Mouse (Mus musculus): ENCODE results near the gene Arid1b.
A peak's percentile ranks its signal among the peaks of the same experiment; 100 is the strongest.

The Arid1b gene

GRCm38 (mm10) chr17:4993840-4994503 is at the start of gene Arid1b:
Gene Arid1b, plus strand, starts transcription at chr17:4994332.
- peak; percentile 80 for DNase-seq

GRCm38 (mm10) chr17:4945311-4945751 is 48.8 kb upstream of the Arid1b start:
- peak; percentile 88 for DNase-seq

- peak; percentile 83 for DNase-seq
Measured at GRCm38 (mm10) chr17:4945871-4946331, 48.2 kb upstream of the Arid1b start.

DNA sequence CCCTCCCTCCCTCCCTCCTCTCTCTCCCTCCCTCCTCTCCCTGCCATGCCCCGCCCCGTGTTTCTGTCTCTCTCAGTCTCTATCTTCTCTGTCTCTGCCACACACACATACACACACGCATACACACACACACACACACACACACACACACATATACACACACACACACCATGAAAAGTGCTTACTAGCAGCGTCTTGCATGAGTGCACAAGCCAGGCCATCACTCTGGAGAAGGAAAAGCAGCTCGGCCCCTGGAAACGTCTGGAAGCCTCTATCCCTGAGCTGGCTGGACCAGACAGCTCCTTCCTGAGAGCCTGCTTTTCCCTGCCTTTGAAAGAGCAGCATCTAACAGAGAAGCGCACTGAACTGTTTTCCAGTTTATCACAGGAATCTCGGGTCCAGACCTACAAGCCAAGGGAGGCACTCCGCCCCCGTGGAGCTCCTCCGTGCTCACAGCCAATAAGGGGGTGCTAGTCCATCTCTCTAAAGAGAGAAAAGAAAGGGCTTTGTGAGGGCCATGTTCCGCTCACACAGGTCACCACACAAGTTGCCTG is 47.6 kb upstream of the Arid1b start:
- peak; percentile 69 for DNase-seq

- DNase-seq = no peak
Measured at GRCm38 (mm10) chr17:4947013-4947412, 47.1 kb upstream of the Arid1b start.

GRCm38 (mm10) chr17:4947439-4947838 is 46.7 kb upstream of the Arid1b start:
- DNase-seq = peak; percentile 25

GRCm38 (mm10) chr17:4948501-4948900 is 45.6 kb upstream of the Arid1b start:
- peak; percentile 20 for DNase-seq

DNA sequence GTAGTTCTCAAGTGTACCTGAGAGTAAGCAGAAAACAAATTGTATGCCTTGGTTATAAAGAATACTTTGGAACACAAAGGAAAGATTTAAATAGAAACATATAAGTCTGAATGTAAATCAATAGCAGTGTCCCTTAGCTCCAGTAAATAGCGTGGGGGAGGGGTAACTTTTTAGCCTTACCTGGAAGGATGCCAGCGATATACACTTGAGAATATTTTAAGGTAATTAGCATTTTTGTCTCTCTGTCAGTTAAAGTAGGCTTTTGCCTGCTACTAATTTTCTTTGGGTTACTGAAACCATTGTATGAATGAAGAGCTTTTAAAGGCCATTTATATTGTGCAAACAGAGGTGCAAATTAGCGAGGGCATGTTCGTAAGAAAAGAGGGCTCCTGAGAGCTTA is 39.7 kb upstream of the Arid1b start:
- no peak for DNase-seq

DNA sequence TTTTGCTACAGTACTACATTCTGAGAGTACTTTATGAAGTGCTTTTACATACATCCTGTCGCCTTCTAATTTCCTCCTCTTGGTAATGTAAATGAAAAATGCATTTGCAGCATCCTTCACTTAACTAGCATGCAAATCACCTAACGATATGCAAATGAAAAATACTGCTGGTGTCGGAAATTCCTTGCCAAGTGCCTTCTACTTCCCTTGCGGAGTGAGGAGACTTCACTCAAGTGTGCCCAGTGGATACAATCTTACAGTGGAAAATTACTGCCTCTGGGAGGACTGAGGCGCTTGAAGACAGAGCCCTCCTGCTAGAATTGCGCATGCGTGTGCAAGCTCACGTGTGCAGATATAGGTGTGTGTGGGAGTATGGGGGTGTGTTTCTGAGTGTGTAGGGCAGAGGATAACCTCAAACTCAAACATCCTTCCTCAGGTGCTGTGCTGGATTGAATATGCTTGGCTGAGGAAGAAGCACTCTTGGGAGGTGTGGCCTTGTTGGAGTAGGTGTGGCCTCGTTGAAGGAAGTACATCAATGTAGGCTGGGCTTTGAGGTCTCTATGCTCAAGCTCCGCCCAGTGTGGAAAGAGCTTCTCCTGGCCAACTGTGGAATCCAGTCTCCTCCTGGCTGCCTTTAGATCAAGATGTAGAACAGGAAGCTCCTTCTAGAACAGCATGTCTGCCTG is 29.8 kb upstream of the Arid1b start:
- DNase-seq = no peak

DNA sequence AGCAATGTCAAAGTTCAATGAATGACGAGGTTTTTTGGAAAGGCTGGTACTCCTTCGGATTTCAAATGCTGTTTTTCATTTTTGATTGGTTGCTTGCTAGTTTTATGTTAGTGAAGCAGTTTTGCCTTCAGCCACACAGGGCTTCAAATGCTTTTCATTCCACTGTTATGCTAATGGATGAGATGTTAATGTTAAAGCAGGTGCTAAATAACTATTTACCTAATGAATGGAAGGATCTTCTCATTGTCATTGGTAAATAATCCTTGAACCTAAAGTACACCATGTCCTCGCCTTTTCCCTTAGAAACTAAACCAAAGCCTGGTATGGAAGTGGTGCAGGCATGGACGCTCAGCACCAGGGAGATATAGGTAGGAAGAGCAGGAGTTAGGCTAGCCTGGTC is 26.9 kb upstream of the Arid1b start:
- no peak for DNase-seq

DNA sequence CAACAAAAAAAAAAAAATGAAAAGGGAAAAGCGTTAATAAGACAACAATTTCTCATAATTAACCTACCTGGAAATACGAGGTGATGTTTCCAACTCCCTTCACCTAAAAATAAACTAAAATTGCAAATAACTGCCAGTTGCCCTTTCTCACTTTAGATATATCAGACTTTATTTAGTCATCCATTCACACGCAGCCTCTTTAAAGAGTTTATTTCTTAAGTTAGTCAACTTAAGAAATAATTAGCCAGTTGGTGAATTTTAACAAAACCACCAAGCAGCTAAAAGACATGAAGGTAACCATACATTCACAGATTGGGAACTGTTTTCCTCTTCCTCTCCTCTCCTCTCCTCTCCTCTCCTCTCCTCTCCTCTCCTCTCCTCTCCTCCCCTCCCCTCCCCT is 26.1 kb upstream of the Arid1b start:
- no peak for DNase-seq

DNA sequence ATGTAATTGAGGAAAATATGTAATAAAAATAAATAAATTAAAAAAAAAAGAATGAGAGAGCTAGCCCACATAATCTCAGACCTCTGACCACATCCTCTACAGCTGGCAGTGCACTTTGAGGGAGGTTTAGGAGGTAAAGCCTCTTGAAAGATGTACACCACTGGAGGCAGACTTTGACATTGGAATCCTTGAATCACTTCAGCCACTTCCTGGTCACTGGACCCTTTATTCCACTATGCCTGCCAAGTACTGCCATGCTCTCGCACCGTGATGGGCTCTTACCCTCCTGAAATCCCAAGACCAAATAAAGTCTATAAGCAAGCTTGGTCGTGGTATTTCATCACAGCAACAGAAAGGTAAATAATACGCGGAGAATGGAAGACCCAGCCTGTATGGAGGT is 25.3 kb upstream of the Arid1b start:
- no peak for DNase-seq

GRCm38 (mm10) chr17:4972261-4972660 is 21.9 kb upstream of the Arid1b start:
- DNase-seq = no peak

DNA sequence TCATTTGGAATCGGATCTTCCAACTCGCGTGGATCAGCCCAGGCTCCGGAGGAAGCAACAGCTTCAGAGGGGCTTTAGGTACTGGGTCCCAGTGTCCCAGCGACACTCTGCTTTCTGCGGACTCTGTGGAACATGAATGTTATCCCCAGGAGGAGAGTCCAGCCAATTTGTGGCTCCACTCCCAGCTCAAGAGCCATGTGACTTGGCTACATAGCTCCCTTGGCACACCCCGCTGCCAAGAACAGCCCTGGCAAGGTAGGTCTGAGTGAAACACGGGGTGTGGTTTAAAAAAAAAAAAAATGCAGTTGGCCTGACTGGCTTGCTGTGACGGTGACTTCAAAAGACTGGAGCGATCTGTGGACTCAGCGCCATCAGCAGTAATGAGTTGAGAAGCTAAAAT is 19.4 kb upstream of the Arid1b start:
- DNase-seq = peak; percentile 98

- no peak for DNase-seq
Measured at GRCm38 (mm10) chr17:4980151-4980550, 14.0 kb upstream of the Arid1b start.

DNA sequence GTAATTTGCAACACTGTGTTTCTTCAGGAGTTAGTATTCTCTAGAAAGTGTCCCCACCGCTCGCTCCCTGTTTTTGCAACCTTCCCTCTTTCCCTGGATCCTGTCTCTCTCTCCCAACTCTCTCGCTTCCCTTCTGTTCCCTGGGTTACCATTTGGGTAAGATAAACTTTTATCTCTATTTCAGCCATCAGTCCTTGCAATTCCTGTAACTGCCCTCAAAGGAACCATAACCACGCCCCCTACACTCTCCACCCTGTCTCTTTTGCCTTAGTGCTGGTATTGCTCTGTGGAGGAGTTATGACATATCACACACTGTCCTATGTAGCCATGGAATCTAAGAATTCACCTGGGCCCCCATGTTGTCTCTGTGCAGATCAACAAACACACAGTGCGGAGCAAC is 11.3 kb upstream of the Arid1b start:
- no peak for DNase-seq

DNA sequence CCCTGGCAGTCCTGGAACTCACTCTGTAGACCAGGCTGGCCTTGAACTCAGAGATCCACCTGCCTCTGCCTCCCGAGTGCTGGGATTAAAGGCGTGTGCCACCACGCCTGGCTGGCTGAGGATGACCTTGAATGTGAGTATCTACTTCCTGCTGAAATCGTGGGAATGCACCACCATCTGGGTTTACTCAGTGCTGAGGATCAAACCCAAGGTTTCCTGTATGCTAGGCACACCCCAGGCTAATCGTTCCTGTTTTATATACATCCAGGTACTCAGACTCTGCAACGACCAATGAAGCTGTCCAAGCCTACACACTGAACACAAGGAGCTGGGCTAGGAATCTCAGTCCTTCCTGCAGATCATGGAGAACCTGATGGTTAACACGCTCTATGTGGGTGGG is 9.4 kb upstream of the Arid1b start:
- DNase-seq = no peak

DNA sequence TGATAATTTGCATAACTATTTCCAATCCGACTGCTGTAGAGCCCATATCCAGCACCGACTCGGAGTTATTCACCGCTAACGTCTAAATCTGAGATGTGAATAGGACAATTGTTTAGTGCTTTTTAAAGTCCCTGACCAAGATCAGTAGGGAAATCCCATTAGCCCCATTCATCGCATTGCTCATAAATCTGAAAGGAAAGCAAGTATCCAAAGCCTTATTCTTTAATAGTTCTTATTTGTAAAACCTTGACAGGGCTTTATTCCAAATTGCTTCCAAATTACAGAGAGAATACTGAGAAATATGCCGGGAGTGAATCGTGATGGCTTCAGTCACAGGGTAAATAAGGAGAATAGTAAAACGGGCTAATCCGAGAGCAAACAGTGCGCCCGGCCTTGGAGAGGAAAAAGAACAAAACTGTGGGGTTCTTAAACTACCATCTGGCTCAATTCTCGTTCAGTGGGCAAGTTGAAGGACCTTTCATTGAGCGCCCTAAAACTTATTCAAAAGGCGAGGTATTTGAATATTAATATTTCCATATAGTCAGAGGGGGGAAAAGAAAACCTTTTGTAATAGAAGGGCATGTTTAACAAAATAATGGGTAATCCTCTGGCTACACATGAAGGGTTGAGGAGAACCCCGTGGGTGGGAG is 3.1 kb upstream of the Arid1b start:
- DNase-seq = no peak

DNA sequence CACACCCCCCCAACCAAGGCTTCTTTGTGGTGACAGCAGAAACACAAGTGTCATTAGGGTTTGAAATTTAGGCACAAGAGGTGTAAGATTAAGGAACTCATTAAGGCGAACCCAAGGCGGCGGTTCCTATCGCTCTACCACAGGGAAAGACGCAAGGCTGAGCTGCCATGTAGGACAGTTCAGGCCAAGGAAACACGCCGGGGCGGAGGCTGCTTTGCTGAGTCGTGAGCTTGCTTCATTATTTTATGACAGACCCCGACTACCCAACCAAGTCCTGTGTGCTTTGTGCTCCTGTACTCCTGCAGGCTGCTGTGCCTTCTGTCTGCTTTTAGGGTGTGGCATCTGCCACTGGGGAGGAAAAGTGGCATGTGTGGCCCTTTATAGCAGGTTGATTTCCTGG is 2.5 kb upstream of the Arid1b start:
- DNase-seq = no peak

DNA sequence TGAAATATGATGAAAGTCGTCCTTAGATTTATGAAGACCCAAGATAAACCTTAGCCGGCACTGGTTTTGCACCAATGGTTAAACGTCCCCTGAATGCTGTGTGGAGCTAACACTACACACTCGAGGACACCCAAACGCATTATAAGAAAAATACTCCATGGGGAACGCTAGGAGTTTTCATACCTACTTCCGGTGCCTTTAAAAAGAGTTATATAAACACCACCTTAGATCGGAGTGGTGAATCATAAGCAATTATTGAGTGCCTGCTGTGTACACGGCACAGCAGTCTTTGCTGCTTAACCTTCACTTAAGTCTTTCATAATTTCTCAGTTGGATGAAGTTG is 664 bp upstream of the Arid1b start:
- no peak for DNase-seq

DNA sequence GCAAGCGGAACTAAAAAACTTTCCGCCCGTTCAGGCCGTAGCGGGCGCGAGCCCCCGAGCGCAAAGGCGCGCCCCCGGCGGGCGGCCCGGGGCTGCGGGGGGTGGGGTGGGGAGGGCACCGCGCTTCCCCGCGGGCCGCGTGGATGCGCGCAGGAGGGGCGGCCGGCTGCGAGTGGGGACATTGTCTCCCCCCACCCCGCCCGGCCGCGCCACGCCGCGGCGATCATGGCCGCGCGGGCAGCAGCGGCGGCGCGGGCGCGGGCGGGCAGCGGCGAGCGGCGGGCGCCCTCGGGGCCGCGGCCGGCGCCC is 326 bp downstream of the Arid1b start:
- DNase-seq = no peak

- peak; percentile 71 for DNase-seq
Measured at GRCm38 (mm10) chr17:4994813-4995560, 855 bp downstream of the Arid1b start.

DNA sequence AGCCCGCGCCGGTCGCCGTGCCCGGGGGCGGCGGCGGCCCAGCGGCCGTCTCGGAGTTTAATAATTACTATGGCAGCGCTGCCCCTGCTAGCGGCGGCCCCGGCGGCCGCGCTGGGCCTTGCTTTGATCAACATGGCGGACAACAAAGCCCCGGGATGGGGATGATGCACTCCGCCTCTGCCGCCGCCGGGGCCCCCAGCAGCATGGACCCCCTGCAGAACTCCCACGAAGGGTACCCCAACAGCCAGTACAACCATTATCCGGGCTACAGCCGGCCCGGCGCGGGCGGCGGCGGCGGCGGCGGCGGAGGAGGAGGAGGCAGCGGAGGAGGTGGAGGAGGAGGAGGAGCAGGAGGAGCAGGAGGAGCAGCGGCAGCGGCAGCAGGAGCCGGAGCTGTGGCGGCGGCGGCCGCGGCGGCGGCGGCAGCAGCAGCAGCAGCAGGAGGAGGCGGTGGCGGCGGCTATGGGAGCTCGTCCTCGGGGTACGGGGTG is 1.5 kb downstream of the Arid1b start:
- DNase-seq = peak; percentile 83
